Mouse (Mus musculus) forebrain, postnatal 0 days (tissue): ENCODE measurements at regions not wholly inside any gene's neighbourhood (a gene's known extent, or its start where the extent isn't known, plus 50 kb on each side); places are given as distances from the start of the nearest gene placed in this dataset.
"Not testable (repeated sequence)": the region's sequence is repeated elsewhere in the genome, so short reads cannot be mapped to it uniquely, and the experiment has no call there.

Source experiments
- ATAC-seq: fragments of 200-750 bp; cut with Nextera tagmentation; 2 replicates; pipeline ENCODE4 v1.8.0; 2017; ENCODE audit warnings: mild to moderate bottlenecking, moderate library complexity
- DNase-seq: peaks from one replicate; pipeline ENCODE4 v3.0.0-alpha.2; 2015
- H3K27ac ChIP-seq: fragments of 300-500 bp; sonication (generic); 2 replicates; pipeline ENCODE4 v1.5.1; 2014; ENCODE audit warnings: low read depth, mild to moderate bottlenecking, antibody characterized with exemption, low read length, moderate library complexity, mixed read lengths
- H3K27me3 ChIP-seq: fragments of 300-500 bp; sonication (generic); 2 replicates; pipeline ENCODE4 v1.6.1; 2014; ENCODE audit warnings: mild to moderate bottlenecking, low read length, mixed read lengths; ENCODE audit not compliant: insufficient read depth
- H3K36me3 ChIP-seq: fragments of 300-500 bp; sonication (generic); 2 replicates; pipeline ENCODE4 v1.6.1; 2014; ENCODE audit warnings: mild to moderate bottlenecking, moderate library complexity; ENCODE audit not compliant: insufficient read depth
- H3K4me1 ChIP-seq: fragments of 300-500 bp; sonication (generic); 2 replicates; pipeline ENCODE4 v1.6.1; 2014; ENCODE audit warnings: antibody characterized with exemption; ENCODE audit not compliant: insufficient read depth
- H3K4me2 ChIP-seq: fragments of 300-500 bp; sonication (generic); 2 replicates; pipeline ENCODE4 v1.6.1; 2014; ENCODE audit warnings: low read depth, mild to moderate bottlenecking, moderate library complexity
- H3K4me3 ChIP-seq: fragments of 300-500 bp; sonication (generic); 2 replicates; pipeline ENCODE4 v1.5.1; 2014; ENCODE audit warnings: low read depth, low read length, mixed read lengths
- H3K9ac ChIP-seq: fragments of 300-500 bp; sonication (generic); 2 replicates; pipeline ENCODE4 v1.6.1; 2014; ENCODE audit warnings: mild to moderate bottlenecking
- H3K9me3 ChIP-seq: fragments of 300-500 bp; sonication (generic); 2 replicates; pipeline ENCODE4 v1.6.1; 2016; ENCODE audit warnings: low read length
- CTCF ChIP-seq: sonication (generic); IDR thresholded peaks from 2 replicates; pipeline ENCODE4 v1.5.1; 2016; ENCODE audit warnings: antibody characterized with exemption, control low read depth, low read depth
- WGBS: fragments of 180-500 bp; shearing (Covaris S2); extraction: QIAGEN DNeasy Blood & Tissue Kit; methylation state at CpG from one replicate; pipeline ENCODE4 v1.1.7; 2014; 5-methylcytosine and 5-hydroxymethylcytosine counted together

GRCm38 (mm10) chr6:68738573-68738972 is 1203.0 kb upstream of the Tacstd2 start:
- no peak overlapping the region for H3K27ac ChIP-seq
- no peak for TF ChIP-seq CTCF
- H3K4me1 ChIP-seq = no peaks in the 10 kb centered on the region
- no peak overlapping the region for H3K4me3 ChIP-seq
- DNase-seq = peak; percentile 1
- no peak for ATAC-seq
- no peaks in the 10 kb centered on the region for H3K36me3 ChIP-seq
- no peak overlapping the region for H3K4me2 ChIP-seq
- no peaks in the 10 kb centered on the region for H3K27me3 ChIP-seq
- no peak overlapping the region for H3K9ac ChIP-seq
- H3K9me3 ChIP-seq = no peaks in the 10 kb centered on the region

DNA sequence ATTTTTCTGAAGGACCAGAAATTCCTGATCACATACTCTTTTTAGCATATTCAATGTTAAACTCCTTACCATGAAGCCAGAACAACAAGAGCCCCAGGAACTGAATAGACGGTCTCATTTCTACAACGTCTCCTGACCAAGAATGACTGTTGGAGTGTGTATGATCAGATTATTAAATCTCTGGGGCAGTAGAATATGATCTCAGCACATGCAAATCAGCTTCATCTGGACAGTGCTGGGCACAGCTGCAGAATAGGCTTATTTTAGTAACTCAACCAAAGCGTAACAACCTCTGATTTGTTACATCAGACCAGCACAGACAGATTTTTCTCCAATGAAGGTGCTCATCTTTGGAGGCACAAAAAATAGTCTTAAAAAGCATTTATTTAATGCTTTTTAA is 1201.1 kb upstream of the Tacstd2 start:
- ATAC-seq = no peak
- Histone ChIP-seq H3K4me2 (no peak overlapping the region), H3K4me1 (no peaks in the 10 kb centered on the region), H3K36me3 (no peaks in the 10 kb centered on the region), H3K9ac (no peak overlapping the region), H3K27me3 (no peaks in the 10 kb centered on the region), H3K9me3 (no peaks in the 10 kb centered on the region), H3K4me3 (no peak overlapping the region), H3K27ac (no peak overlapping the region)
- TF ChIP-seq CTCF = no peak
- no peak for DNase-seq
- 92% methylated on average over 3 of the region's 3 CpGs for WGBS

- TF ChIP-seq CTCF = no peak
- Histone ChIP-seq H3K27me3 (no peaks in the 10 kb centered on the region), H3K4me3 (no peak overlapping the region), H3K9ac (no peak overlapping the region), H3K4me1 (no peaks in the 10 kb centered on the region), H3K4me2 (no peak overlapping the region), H3K9me3 (no peaks in the 10 kb centered on the region), H3K27ac (no peak overlapping the region), H3K36me3 (no peaks in the 10 kb centered on the region)
- no peak for ATAC-seq
- no peak for DNase-seq
Measured at GRCm38 (mm10) chr6:68736068-68736467, 1200.5 kb upstream of the Tacstd2 start.

- peak; percentile 4 for DNase-seq
- H3K9ac ChIP-seq, H3K4me2 ChIP-seq, H3K4me1 ChIP-seq, ATAC-seq, H3K4me3 ChIP-seq, H3K27ac ChIP-seq, H3K27me3 ChIP-seq, H3K9me3 ChIP-seq, H3K36me3 ChIP-seq: not testable (repeated sequence)
- 70% methylated on average over 1 of the region's 1 CpGs for WGBS
Measured at GRCm38 (mm10) chr6:68711084-68711483, 1175.5 kb upstream of the Tacstd2 start.

GRCm38 (mm10) chr6:68704291-68704800 is 1168.8 kb upstream of the Tacstd2 start:
- not testable (repeated sequence) for H3K27me3 ChIP-seq, H3K9me3 ChIP-seq, H3K27ac ChIP-seq, H3K4me2 ChIP-seq, H3K4me1 ChIP-seq, H3K9ac ChIP-seq, DNase-seq, ATAC-seq, H3K36me3 ChIP-seq, H3K4me3 ChIP-seq

GRCm38 (mm10) chr6:68680792-68681110 is 1145.2 kb upstream of the Tacstd2 start:
- H3K4me1 ChIP-seq, H3K4me2 ChIP-seq, ATAC-seq, H3K9ac ChIP-seq, H3K36me3 ChIP-seq, H3K27me3 ChIP-seq, DNase-seq, H3K27ac ChIP-seq, H3K9me3 ChIP-seq, H3K4me3 ChIP-seq: not testable (repeated sequence)

GRCm38 (mm10) chr6:68680099-68680791 is 1144.6 kb upstream of the Tacstd2 start:
- Histone ChIP-seq H3K4me1 (no peaks in the 10 kb centered on the region), H3K4me3 (no peak overlapping the region), H3K9me3 (no peaks in the 10 kb centered on the region), H3K27ac (no peak overlapping the region), H3K36me3 (no peaks in the 10 kb centered on the region), H3K4me2 (no peak overlapping the region), H3K9ac (no peak overlapping the region), H3K27me3 (no peaks in the 10 kb centered on the region)
- WGBS = 90% methylated on average over 3 of the region's 3 CpGs
- no peak for TF ChIP-seq CTCF
- DNase-seq = no peak
- ATAC-seq = no peak

DNA sequence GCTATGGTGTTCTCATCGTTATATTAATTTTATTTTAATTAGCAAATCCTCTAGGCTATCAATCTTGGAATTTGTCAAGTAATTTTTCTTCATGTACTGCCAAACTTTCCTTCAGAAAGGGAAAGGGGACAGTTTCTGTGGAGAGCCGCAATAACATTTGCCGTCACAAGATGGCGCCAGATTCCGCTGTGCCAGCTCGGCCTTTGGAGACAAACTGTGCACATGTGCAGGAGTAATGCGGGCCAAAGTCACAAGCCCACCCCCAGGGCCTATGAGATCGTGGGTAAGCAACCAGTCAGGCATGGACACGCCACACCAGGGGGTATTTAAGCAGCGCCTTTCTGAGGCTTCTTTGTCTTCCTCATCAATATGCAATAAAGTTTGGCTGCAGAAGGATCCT is 1132.8 kb upstream of the Tacstd2 start:
- H3K9me3 ChIP-seq, H3K4me1 ChIP-seq, H3K9ac ChIP-seq, H3K27me3 ChIP-seq, H3K4me3 ChIP-seq, H3K36me3 ChIP-seq, H3K27ac ChIP-seq: not testable (repeated sequence)
- ATAC-seq (peak; percentile 66; the same call in 1 of the 2 replicates), DNase-seq (peak; percentile 60)
- peak overlapping the region; percentile 23; the same call in 1 of the 2 replicates for H3K4me2 ChIP-seq
- WGBS = 2% methylated on average over 10 of the region's 10 CpGs
- TF ChIP-seq CTCF = peak; percentile 81

- not testable (repeated sequence) for ATAC-seq, H3K4me2 ChIP-seq, H3K27me3 ChIP-seq
Measured at GRCm38 (mm10) chr6:68632309-68632708, 1096.7 kb upstream of the Tacstd2 start.

More at GRCm38 (mm10) chr6:68632309-68632708, 1096.7 kb upstream of the Tacstd2 start:
- not testable (repeated sequence) for H3K4me3 ChIP-seq, DNase-seq, H3K4me1 ChIP-seq, H3K9ac ChIP-seq, H3K9me3 ChIP-seq, H3K36me3 ChIP-seq, H3K27ac ChIP-seq
